Mouse (Mus musculus): Measurements from ENCODE around the gene Tlnrd1.

Tlnrd1 gene

DNA sequence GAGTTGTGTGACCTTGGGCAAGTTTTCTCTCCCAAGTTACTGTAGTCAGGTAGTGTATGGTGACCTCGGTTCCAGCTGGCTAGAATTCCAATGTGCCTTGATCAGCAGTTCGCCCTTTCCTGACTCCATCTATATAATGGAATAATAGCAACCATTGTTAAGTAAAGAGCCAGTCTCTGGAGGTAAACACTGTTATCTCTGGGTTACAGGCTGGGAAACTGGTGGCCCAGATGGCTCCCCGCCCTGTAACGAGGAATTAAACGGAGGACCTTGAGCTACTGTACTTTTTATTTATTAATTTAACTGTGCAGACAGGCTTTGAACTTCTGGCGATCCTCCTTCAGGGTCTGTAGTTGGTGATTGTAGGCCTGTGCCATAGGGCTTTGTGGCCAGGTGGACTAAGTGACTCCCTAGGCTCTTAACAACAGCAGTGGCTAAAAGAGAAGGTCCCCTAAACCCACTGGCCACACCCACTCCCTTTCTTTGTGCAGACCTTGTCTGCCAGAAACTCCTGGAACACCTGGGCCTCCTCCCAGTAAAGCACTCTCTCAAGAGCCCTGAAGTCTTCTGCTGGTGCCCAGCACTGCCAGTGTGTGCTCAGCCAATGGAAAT lies 922 bp upstream of the Tlnrd1 start:
- no peak for DNase-seq (ENCODE audit: low read depth, low spot score)

DNA sequence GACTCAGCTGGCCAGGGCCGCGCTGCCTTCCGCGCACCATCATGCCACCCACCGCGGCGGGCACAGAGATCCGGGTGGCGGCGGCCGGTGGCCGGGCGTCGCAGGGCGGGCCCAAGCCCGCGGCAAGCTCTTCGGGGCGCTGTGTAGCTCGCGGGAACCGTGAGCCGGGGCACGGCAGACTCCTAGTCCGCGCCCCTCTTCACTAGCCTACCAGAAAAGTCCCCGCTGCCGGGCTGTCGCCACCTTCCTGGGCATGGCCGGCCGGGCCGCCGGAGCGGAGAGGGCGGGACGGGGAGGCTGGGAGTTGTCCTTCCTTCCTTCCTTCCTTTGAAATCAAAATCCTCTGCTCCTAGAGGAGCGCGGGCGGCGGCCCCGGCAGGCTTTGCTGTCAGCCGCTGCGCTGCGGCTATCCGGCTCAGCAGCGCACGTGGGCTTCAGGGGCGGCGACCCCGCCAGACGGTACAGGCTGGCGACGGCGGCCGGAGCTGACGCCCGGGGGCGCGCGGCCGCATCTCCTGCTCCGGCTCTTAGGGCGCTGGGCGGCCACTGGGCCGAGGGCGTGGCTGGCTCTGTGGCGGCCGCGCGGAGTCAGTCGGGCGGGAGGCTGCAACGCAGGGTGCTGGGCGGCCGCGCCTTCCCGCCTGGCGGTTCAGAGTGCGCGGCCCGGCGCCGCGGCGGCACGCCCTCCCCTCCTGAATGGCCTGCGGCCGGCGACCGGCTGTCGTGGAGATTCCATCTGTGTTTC lies 657 bp downstream of the Tlnrd1 start:
- DNase-seq (ENCODE audit: low read depth, low spot score) = peak; percentile 66

DNA sequence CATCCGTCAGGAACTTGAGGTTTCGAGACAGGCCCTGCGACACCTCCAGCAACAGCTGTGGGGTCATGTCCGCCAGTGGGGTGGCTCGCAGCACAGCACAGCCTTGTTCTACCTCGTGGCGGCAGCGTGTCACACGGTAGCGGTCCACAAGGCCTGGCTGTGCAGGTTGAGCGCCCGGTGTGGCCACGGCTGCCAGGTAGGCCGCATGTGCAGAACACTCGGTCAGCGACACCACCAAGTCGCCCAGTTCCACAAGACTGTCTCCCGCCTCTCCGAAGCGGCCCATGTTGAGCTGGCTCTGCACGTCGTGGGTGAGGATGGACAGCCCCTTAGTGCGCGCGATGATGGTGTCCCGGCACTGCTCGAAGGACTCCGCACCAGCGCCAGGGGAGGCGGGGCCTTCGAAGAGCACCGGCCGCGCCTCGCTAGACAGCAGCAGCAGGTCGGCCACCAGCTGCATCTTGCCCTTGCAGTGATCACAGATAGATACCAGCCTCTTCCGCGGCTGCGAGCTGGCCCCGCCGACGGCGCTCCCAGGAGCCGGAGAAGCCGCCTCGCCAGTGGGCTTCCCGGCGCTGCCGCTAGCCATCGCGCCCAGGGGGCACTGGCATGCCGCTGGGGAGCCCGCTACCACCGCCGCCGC lies 1.4 kb downstream of the Tlnrd1 start:
- peak; percentile 48 for DNase-seq (ENCODE audit: low read depth, low spot score)

DNA sequence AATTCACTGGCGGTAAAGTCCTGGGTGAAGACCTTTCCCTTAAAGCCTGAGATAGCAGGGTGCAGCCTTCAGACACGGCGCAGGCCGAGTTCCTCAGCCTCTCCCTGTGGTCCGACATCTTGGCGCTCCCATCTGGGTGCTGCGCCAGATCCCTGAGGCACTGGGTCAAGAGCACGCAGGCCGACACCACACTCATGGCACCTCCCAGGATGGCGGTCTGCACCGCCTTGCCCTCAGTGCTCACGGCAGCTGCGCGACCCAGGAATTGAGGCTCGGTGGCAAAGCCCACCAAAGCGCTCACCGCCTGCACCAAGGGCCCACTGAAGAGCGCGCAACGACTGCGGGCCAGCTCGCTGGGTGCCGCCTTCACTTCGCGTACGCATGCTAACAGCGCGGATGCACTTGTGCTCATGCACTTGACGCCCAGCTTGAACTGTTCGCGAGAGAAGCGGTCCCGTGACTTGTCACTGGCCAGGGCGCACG lies 1.9 kb downstream of the Tlnrd1 start:
- DNase-seq (ENCODE audit: low read depth, low spot score) = no peak

DNA sequence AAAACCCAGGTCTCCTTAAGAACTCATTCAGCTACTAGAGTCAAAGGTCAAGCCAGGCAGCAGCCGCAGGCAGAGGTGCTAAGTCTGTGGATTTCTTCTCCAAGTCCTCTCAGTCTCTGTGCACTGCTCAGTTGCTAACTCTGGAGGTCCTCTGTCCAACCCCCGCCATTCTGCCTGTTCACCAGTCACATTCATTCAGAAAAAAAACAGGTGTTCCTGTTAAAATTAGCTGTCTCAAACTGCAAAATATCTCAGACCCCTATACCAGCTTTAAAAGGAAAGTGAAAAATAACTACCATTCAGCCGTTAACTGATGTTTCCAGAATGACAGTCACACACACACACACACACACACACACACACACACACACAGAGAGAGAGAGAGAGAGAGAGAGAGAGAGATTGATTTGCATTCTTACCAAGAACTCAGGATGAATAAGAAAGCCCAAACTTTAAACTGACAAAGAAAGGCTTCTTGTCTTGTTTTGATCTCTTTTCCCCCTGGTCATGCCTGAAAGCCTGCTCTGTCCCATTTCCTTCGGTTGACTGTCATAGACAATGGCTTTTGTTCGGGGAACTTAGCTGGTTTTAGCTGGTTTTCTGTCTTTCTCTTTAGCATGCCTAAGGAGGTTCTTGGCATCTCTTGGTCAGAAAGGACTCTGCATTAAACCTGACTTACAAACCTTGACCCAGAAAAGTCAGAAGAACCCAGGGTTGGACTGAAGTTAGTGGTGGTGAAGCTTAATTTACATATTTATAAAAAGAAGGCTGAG lies 5.2 kb downstream of the Tlnrd1 start:
- DNase-seq (ENCODE audit: low read depth, low spot score) = no peak

DNA sequence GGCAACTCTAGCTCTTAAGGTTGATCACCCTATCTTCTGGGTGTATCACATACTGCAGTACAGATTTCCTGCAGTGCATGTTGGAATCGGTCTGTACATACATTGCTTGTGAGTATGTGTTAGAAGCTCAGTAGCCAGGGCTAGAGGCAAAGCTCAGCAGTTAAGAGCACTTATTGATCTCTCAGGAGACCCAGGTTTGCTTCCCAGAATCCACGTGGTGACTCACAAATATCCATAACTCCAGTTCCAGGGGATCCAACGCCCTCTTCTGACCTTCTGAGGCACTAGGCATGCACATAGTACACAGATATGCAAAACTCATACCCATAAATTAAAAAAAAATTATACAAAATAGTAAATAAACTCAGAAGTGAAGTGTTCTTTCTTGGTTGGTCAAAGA lies 7.0 kb downstream of the Tlnrd1 start:
- DNase-seq (ENCODE audit: low read depth, low spot score) = no peak

DNA sequence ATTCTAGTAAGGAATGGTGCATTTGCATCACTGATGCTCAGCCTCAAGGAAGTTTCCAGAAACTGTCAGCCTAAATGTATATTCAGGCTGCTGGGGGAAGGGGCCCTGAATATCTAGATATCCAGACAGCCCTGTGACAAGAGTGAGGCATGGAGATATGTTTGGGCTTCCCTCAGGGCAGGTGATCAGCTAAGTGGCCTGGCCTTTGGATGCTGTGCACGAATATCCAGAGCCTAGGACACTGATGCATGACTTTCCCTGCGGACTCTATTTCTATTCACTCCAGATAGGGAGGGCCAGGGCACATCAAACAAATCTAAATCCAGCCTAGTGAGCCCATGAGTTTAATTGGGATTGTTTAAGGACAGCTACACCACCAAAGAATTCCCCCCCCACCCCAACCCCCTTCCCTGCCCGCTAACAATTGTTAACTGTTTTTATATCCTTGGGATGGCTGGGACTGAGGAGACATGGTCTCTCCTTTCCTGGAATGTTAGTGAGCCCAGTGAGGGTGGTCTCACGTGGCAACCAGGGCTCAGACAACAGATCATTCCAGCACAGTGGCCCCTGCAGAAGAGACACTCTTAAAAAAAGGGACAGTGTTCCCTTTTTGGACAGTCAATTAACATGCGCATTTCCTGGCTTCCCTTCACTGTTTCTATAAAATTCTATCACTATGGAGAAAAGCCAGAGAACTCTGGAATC lies 14.1 kb downstream of the Tlnrd1 start:
- no peak for DNase-seq (ENCODE audit: low read depth, low spot score)

DNA sequence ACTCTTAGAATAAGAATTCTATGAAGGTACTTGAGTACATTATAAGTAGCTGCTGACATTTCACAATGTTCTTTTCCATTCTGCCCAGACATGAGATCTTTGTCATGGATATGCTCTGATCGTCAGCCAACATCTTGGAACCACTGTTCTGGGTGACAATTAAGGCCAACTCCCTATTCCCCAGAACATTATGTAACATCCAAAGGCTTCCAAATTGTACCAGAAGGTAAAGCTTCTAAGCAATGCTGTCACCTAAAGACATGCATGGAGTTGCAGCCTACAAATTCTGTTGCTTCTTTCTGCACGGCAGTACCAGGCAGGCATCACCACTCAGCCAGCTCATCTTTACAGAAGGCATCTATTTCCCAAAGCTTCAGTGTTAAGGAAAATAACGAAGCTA lies 15.9 kb downstream of the Tlnrd1 start:
- DNase-seq (ENCODE audit: low read depth, low spot score) = no peak

DNA sequence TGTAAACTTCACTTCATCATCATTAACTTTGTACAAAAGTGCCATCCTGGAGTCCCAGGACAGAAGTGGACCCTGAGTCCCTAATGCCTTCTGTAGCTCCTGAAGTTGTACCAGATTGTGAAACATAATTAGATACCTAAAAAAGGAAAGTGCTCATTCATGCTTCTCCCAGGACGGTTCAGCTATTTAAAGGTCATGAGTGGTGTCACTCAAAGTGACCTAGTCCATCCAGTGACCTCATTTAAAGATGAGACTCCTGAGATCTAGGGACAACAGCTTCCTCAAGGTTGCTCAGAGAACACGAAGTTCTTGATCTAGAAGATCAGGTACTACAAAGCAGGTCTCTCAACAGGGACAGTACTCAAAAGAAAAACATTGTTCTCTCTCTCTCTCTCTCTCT lies 20.6 kb downstream of the Tlnrd1 start:
- DNase-seq (ENCODE audit: low read depth, low spot score) = no peak

DNA sequence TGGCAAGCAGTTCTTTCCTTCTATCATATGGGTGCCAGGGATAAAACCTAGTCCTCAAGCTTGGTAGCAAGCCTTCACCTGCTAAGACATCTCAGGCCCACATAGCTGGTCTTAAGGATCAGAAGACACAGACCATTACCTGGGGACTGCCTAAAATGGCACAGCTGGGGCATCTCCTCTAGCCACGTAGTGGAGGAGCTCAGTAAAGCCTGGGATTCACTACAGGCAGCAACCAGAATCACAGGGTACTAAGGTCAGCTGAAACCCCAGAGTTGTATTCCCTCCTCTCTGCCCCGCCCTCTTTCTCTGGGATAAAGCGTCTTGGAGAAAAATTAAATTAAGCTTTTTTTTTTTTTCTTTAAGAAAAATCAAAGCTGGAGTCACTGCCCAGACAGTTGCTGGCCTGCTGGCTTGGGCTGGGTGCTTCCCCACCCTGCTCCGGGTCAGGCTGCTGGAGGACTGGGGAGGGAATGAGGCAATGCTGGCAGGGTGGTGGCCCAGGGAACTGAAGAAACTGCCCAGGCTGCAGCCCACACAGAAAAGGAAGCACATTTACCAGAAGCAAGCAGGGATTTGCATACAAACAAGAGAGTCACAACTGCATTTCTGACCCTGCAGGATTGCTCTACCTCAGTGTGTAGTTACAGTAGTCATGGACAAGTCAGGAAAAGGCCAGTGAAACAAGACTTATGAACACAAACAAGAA lies 24.6 kb downstream of the Tlnrd1 start:
- DNase-seq (ENCODE audit: low read depth, low spot score) = no peak

DNA sequence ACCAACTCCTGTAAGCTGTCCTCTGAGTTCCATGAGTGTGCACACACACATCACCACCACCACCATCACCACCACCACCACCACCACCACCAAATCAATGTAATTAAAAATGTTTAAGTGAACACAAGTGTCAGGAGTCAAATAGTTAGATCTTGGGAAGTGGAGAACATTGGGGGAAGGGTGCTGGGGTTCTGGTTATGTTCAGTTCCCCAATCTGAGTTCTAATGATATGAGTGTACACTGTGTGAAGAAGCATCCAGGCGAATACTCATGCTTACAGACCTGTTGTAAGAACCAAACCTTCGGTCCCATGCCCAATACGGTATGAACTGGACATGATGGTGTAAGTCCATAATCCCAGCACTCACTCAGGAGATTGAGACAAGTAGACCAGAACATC lies 26.2 kb downstream of the Tlnrd1 start:
- DNase-seq (ENCODE audit: low read depth, low spot score) = no peak

DNA sequence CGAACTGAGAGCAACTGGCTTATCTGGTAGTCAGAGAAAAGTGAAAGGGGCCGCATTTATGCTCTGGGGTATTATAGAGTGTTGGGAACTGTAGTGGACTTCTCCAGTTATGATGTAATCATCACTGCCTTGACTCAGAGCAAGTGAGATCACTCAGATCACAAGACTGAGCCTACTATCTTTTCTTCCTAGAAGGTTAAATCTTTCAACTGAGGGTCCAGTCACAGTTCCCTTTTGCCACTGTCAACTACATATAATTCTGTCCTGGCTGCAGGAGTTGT lies 27.0 kb downstream of the Tlnrd1 start:
- DNase-seq (ENCODE audit: low read depth, low spot score) = no peak

DNA sequence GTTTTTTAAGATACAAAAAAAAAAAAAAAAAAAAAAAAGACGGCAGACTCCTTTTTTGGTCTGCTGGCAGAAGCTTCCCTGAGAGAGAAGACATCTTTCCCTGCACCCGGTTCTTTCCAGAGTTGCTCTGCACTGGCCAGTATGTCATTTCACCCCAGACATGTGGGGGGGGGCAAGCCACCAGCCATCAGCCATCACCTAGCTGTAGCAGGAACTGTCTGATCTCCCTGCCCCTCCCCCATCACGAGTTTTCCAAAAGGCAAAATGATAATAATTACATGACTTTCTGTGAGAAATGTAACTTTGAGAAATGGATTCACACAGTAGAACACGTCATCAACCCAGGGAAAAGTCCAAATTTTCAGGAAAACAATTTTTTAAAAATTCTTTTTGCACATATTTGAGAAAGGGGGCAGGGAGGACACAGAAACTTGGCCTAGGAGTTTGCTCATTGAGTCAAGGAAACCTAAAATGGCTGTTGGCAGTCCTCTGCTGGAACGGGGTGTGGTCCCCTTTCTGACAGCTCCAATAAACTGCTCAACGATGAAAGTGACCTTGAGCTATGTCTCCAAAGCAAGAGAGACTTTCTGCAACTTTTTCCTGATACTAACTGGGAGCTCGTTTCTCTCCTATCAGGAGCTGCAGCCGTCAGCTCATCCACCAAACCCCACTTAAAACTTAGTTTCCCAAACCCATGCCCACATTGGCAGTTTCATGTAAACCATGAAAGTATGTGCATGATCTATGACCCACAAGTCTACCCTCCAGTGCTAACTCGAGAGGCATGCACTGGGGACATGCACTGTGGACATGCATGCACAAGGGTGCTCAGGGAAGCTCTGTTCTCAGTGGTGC lies 27.5 kb downstream of the Tlnrd1 start:
- DNase-seq (ENCODE audit: low read depth, low spot score) = no peak

DNA sequence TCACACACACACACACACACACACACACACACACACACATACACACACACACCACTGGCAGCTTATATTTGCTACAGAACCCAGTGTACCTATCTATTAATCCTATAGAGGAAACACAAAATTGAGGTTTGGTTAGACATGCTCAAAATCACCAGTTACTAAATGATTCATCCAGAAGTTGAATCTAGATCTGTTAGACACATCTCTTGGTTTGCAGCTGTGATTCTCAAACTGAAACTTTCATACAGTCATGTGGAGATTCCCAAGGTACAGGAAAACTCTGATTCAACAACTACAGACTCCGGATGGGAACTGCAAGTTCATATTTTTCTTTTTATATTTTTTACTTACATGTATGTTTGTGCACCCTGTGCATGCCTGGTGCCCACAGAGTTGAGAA lies 28.9 kb downstream of the Tlnrd1 start:
- DNase-seq (ENCODE audit: low read depth, low spot score) = no peak

DNA sequence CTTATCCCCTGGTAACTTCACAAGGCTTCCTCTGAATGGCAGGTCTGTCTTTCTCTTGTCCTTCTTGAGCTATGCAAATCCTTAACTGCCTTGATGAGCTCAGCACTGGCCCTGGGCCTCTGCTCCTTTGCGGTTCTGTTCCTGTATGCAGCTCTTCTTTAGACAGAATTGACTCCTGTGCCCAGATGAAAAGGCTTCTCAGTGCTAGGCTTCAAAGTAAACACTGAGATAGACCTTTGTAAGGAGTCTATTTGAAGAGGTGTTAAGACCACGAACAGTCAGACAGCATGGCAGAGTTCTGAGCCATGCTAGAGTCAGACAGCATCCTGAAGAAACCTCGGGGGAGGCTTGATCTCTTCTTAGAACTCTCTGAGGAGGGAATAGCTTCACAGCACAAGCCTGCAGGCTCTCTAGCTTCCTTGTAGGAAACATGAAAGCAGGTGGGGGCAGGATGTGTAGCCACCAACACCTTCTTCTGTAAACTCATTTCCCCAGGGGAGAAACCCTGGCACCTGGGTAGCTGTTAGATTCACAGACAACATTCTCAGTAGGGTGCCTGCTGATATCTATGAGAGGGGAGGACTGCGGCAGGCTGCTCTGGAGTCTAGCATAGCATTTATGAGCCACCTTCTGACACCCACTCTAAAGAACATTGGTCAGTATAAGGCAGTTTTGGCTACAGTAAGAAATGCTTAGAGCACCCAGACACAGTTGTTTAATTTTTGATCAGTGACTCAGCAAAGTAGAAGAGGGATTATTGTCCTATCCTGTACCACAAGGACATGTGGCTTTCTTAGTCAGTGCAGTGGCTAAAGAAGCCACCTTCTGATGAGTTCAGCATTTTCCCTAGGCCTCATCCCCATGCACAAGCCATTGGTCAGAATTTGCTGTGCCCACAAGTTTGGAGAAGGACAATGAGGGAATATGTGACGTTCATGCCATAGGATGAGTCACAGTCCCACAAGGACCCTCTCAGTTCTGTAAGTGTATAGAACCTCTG lies 31.4 kb downstream of the Tlnrd1 start:
- no peak for DNase-seq (ENCODE audit: low read depth, low spot score)

DNA sequence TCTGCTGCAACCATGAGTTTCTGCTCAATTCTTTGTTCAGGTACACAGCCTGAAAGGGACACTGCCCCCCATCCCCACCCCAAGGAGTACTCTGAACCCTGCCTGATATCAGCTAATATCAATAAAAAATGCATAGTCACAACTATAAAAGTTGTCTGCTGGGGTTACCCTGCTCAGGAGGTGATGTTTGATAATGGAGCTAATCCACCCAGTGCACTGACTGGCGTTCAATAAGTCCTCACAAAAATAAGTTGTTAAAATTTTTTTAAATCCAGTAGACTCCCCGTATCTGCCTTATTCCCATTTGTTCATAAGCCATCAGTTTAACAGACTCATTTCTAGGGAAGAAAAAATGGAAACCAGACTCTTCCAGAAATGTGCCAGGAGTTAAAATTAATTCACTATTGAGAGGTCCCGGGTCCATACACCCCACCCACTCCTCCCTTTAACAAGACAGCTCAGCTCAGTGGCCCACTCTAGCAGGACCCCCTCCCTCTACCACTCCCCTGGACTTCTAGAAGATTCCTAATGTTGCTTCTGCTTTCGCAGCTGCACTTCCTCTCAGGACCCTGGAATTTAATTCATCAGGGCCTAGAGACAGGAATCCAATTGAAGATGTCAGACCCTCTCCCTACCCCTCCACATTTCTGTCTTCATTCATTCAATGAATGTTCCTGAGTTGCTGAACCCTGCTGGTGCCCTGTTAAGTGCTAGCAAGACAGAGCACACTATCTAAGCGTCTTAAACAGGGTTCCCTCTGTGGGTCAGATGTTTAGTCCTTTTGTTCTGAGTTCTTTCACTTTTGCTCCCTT lies 32.3 kb downstream of the Tlnrd1 start:
- DNase-seq (ENCODE audit: low read depth, low spot score) = no peak

DNA sequence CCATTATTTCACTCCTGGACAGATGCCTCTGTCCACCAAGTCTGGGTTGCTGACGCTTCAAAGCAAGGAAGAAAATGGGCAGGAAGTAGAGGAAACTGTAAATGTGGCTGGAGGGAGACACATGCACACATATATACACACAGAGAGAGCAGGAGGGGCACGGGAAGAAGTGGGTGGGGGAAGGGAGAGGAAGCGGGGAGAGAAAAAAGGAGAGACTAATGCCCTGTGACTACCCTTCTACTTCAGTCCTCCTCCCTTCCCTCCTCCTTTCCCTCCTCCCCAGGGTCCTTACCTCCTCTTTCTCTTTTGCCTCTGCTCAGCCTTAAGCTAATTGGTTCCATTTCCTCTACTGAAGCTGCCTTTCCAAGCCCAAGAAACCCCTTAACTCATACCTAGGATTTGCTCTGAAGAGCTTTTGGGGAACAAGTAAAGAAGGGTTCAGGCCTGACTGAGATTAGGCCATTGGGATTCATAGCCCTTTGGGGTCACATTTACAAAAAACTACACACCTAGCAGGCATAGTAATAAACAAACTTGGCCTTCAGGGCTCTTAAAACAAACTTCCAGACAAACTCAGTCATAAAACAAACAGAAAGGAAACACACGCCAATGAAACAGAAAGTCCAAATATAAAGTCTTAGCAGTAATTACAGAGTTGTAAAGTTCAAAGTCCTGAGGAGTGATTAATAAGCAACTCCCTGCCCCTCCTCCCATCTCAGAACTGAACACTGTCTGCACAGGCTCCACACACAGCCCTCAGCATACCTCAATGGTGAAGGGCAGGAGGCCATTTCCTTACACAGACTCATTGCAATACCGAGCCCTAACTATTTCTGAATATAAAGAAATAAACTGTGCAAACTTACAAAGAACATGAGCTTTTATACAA lies 36.7 kb downstream of the Tlnrd1 start:
- no peak for DNase-seq (ENCODE audit: low read depth, low spot score)
